8 mouse cellular contexts compared by ENCODE assay signal in genomic region chr13:96407040-96407439, GRCm38 (mm10). TPM values are rescaled to one million over a fixed set of nuclear protein-coding genes. Genes with fewer than 3 reads are reported as not detected.
DNase-seq lines count a peak whose midpoint lies in the region; ATAC-seq lines count a peak whose summit lies in the region.

No protein-coding gene starts in this region.

- peaks cover 60% of the 10 kb centered on the region for H3K36me3 ChIP-seq in forebrain, embryonic 15.5 days
- H3K36me3 ChIP-seq in forebrain, embryonic 12.5 days (replicated peaks): peaks cover 69% of the 10 kb centered on the region
- H3K36me3 ChIP-seq in forebrain, embryonic 16.5 days (ENCODE audit: control insufficient read depth, insufficient read depth): peaks cover 26% of the 10 kb centered on the region
- peaks cover 29% of the 10 kb centered on the region for H3K36me3 ChIP-seq in midbrain, embryonic 16.5 days (ENCODE audit: control insufficient read depth, insufficient read depth, low read length)

- no peak overlapping the region for H3K4me3 ChIP-seq in forebrain, embryonic 15.5 days
- H3K4me3 ChIP-seq in forebrain, embryonic 12.5 days (replicated peaks): no peak overlapping the region
- no peak overlapping the region for H3K4me3 ChIP-seq in forebrain, embryonic 16.5 days (replicated peaks; ENCODE audit: low read length)
- H3K4me3 ChIP-seq in midbrain, embryonic 16.5 days (ENCODE audit: low read depth, low read length): no peak overlapping the region

- no peaks in the 10 kb centered on the region for H3K9me3 ChIP-seq in forebrain, embryonic 15.5 days
- H3K9me3 ChIP-seq in forebrain, embryonic 12.5 days: no peaks in the 10 kb centered on the region
- H3K9me3 ChIP-seq in forebrain, embryonic 16.5 days (ENCODE audit: control insufficient read depth, low read length): no peaks in the 10 kb centered on the region
- no peaks in the 10 kb centered on the region for H3K9me3 ChIP-seq in midbrain, embryonic 16.5 days (replicated peaks; ENCODE audit: control insufficient read depth, low read length, poor library complexity, severe bottlenecking)

- H3K4me2 ChIP-seq in forebrain, embryonic 15.5 days (replicated peaks): no peak overlapping the region
- H3K4me2 ChIP-seq in forebrain, embryonic 12.5 days: no peak overlapping the region
- no peak overlapping the region for H3K4me2 ChIP-seq in forebrain, embryonic 16.5 days (ENCODE audit: low read length)
- no peak overlapping the region for H3K4me2 ChIP-seq in midbrain, embryonic 16.5 days (ENCODE audit: low read length)

- H3K27me3 ChIP-seq in forebrain, embryonic 15.5 days: no peaks in the 10 kb centered on the region
- no peaks in the 10 kb centered on the region for H3K27me3 ChIP-seq in forebrain, embryonic 12.5 days
- H3K27me3 ChIP-seq in forebrain, embryonic 16.5 days (replicated peaks; ENCODE audit: control insufficient read depth, insufficient read depth, low read length): no peaks in the 10 kb centered on the region
- no peaks in the 10 kb centered on the region for H3K27me3 ChIP-seq in midbrain, embryonic 16.5 days (ENCODE audit: control insufficient read depth, insufficient read depth, low read depth, low read length)

- 40% methylated on average over 4 of the region's 4 CpGs for WGBS in forebrain, embryonic 15.5 days
- 60% methylated on average over 4 of the region's 4 CpGs for WGBS in forebrain, embryonic 12.5 days
- 55% methylated on average over 4 of the region's 4 CpGs for WGBS in forebrain, embryonic 16.5 days
- 65% methylated on average over 4 of the region's 4 CpGs for WGBS in midbrain, embryonic 16.5 days

- no peak overlapping the region for H3K9ac ChIP-seq in forebrain, embryonic 15.5 days (replicated peaks)
- H3K9ac ChIP-seq in forebrain, embryonic 12.5 days: no peak overlapping the region
- H3K9ac ChIP-seq in forebrain, embryonic 16.5 days (replicated peaks; ENCODE audit: low read depth, low read length): no peak overlapping the region
- no peak overlapping the region for H3K9ac ChIP-seq in midbrain, embryonic 16.5 days (ENCODE audit: low read depth, low read length)

- H3K27ac ChIP-seq in forebrain, embryonic 15.5 days (replicated peaks): no peak overlapping the region
- H3K27ac ChIP-seq in forebrain, embryonic 12.5 days: no peak overlapping the region
- no peak overlapping the region for H3K27ac ChIP-seq in forebrain, embryonic 16.5 days (ENCODE audit: low read length)
- H3K27ac ChIP-seq in midbrain, embryonic 16.5 days (ENCODE audit: low read length): no peak overlapping the region

- 0 out of 2 replicates have a peak, but pooled peaks cover 3% of the 10 kb centered on the region for H3K4me1 ChIP-seq in forebrain, embryonic 15.5 days
- H3K4me1 ChIP-seq in forebrain, embryonic 12.5 days: no peaks in the 10 kb centered on the region
- peaks cover 3% of the 10 kb centered on the region; the same call in 1 of the 2 replicates for H3K4me1 ChIP-seq in forebrain, embryonic 16.5 days (replicated peaks; ENCODE audit: control insufficient read depth, insufficient read depth, low read length)
- no peaks in the 10 kb centered on the region for H3K4me1 ChIP-seq in midbrain, embryonic 16.5 days (ENCODE audit: control insufficient read depth, insufficient read depth, low read length)

- DNase-seq in thymus, postnatal 0 days (ENCODE audit: low spot score): peak; percentile 2
- DNase-seq in thymus, postnatal 10 days (ENCODE audit: low spot score in 2 of 2): no peak
- peak; percentile 32 for DNase-seq in kidney, postnatal 14 days
- DNase-seq in spleen, adult 18-20 months: no peak

- ATAC-seq in forebrain, embryonic 15.5 days (replicated peaks): peak; percentile 78
- ATAC-seq in forebrain, embryonic 12.5 days (ENCODE audit: low FRiP score): no peak
- ATAC-seq in forebrain, embryonic 16.5 days: peak; percentile 90
- ATAC-seq in midbrain, embryonic 16.5 days: peak; percentile 45; the same call in 1 of the 2 replicates

RNA-seq across cellular contexts. Expression of gene Poc5, which starts 18.9 kb away (rescaled TPM):
- polyA plus RNA-seq in forebrain, embryonic 15.5 days (2015; fragmentation: Nextera tagmentation; extraction: Ambion mirVana): 26.2 and 27.1 TPM in 2 replicates
- 30.6 and 32.9 TPM in 2 replicates for polyA plus RNA-seq in forebrain, embryonic 12.5 days (2016; fragmentation: Nextera tagmentation; extraction: Ambion mirVana)
- polyA plus RNA-seq in thymus, postnatal 0 days (2015; fragmentation: Nextera tagmentation; extraction: Ambion mirVana): 15.8 and 23.3 TPM in 2 replicates
- polyA plus RNA-seq in forebrain, embryonic 16.5 days (2015; fragmentation: Nextera tagmentation; extraction: Ambion mirVana): 24.3 and 27.7 TPM in 2 replicates
- polyA plus RNA-seq in midbrain, embryonic 16.5 days (2015; fragmentation: Nextera tagmentation; extraction: Ambion mirVana): 19.2 and 21.3 TPM in 2 replicates

Comparison
In these comparisons a context has a peak if more than half of its experiments do, and no peak if none do; other contexts are left out.
1. DNase-seq: peak in thymus, postnatal 0 days (single experiment) and kidney, postnatal 14 days (single experiment); none in thymus, postnatal 10 days (0 of 2) and spleen, adult 18-20 months (0 of 2).